Mouse (Mus musculus) gonadal fat pad, adult 2 months (tissue): Measurements from ENCODE around the gene Ccne1. TPM values are rescaled to one million over a fixed set of nuclear protein-coding genes. Genes with fewer than 3 reads are reported as not detected.
"Not testable (repeated sequence)": the region's sequence is repeated elsewhere in the genome, so short reads cannot be mapped to it uniquely, and the experiment has no call there.

Source experiments
- DNase-seq: peaks from one replicate; pipeline ENCODE4 v3.0.0-alpha.2; 2012; ENCODE audit warnings: low read depth
- polyA plus RNA-seq: library from polyadenylated mRNA; depleted of rRNA; stranded (reverse); fragments of >200 nt; gene quantifications from 2 replicates; pipeline ENCODE4 v1.2.3, GENCODE M21; 2012; rRNA removed

Ccne1 gene
- 3.6 and 5.1 TPM in 2 replicates for polyA plus RNA-seq

DNA sequence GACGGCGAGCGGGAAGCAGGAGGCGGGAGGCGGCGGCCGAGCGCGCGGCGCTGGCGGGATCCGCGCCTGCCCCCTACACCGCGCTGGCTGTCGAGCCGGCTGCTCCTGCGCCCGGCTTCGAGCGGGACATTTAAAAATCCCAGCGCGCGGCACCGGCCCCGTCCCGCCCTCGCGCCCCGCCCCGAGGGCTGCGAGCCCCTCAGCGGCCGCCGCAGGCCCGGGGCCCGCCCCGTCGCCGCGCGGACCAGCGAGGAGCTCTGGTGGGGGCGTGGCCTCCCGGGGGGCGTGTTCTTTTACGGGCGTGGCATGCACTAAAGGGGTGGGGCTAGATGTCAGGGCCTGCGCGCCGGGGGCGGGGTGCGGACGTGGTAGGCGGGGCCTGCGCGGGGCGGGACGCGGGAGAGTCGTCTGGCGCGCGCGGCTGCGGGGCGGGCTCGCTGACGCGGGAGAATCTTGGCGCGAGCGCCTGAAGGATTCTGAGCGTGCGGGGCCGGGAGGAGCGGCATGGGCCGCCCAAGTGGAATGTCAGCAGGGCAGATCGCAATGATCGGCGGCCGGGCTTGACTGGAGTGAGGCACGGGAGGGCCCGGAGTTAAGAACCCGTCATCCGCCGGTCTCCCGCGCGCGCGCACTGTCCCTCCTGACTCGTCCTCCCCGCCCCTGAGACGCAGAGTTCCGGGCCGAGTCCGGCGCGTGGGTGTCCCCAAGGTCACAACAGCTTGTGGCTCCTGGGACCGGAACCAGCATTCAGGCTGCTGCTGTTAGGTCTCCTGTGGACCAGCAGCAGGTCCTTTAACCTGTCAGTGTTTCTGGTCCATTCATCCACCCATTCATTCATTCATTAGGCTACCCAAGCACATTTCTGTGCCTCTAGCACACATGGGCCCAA lies at the start of gene Ccne1:
Ccne1 (minus strand) TSS at position 164 of the 889 bp plus-strand sequence.
- no peak for DNase-seq

DNA sequence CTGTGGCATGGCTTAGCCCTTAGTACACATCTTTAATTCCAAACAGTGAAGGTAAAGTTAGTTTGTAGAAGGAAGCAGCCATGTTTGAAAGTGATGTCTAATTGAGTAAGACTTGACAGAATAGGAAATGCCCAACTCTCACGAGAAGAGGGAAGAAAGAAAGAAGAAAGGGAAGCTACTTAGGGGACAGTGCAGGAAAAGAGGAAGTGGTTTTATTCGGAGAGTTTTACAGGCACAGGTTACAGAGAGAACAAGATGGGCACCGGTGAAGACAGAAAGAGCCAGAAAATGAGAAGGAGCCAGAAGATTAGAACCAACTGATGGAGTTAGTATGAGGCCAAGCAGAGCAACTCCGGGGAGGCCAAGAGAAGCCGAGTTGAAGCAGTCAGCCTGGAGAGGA lies 48.5 kb upstream of the Ccne1 start:
- DNase-seq = no peak

DNA sequence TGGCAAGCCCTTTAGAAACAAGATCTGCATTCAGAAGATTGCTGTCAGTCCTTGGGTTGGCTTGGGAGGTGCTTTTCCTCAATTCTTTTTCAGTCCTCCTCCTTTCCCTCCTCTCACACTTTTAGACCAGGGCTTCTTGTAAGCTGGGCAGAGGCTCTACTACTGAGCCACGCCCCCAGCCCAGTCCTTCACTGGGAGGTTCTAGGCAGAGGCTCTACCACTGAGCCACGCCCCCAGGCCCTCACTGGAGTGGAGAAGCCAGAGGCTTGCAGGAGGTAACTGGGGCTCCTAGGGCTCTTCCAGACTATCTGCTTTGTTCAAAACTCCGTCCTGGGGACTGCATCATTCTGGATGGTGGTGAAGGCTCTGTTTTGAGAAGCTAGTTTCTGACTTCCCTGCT lies 45.2 kb upstream of the Ccne1 start:
- no peak for DNase-seq

DNA sequence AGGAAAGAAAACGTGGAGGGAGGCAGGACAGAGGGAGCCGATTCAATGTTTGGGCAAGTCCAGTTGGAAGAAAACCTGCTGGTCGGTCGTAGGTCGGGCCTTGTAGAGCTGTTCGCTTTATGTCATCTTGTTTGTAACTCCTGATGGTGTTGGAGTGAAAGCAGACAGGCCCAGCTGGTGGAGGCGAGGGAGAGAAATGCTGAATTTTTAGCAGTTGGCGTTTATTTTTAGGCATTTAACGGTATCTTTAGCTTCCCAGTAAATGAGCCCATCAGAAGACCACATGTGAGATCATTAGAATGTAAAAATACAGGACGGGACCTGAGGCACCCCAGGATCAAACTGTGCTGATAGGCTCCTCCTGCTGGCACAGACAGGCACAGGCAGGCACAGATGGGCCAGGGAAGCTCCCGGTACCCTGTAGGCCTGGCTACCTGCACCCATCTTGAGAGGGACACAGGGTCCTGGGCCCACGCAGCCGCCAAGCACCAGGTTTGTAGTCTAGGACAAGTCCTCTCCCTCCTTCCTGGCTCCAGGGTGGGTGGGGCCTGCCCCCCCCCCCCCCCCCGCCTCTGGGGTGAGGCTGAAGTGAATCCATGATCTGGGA lies 44.5 kb upstream of the Ccne1 start:
- no peak for DNase-seq

DNA sequence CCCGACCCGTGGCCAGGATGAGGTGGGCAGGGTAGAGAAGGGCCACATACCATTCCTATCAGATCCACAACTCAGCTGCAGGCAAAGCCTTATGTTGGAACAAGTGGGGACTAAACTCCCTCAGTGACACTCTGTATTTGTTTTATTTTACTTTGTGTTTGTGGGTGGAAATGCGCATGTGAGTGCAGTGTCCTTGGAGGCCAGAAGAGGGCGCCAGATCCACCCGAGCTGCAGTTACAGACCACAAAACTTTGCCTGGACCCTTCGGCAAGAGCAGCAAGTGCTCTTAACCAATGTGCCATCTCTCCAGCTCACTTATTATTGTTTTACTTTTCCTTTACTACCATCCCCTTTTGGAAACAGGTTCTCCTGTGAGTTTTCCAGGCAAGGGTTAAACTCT lies 40.1 kb upstream of the Ccne1 start:
- DNase-seq = no peak

DNA sequence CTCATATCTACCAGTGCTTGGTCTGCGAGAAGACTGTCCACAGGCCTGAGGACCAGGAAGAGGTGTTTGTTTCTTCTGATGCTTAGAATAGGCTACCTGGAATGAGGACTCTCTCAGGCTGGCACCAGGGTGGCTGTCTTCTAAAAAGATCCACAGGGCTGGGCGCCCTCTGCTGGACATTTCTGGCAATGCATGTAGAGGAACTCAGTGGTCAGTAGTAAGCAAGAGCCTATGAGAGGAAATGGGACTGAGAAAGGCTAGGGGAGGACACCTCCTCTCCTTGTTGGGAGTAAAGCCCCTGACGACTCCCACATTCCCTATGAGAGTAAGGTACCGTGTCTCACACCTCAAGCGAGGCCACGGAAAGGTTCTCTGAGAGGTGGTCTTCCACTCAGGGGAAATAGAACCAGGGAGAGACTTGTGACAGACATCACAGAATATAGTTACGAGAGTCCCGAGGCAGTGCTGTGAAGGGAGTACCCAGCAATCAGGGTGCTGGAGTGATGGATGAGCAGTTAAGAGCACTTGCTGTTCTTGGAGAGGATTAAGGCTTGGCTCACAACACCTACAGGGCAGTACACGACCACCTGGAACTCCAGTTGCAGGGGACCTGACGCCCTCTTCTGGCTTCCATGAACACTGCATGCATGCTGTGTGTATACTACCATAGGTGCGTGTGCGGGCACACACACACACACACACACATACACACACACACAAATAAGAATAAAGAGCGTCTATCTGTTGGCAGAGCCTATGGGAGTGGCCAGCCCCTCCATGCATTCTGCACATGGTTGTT lies 34.6 kb upstream of the Ccne1 start:
- peak; percentile 19 for DNase-seq

DNA sequence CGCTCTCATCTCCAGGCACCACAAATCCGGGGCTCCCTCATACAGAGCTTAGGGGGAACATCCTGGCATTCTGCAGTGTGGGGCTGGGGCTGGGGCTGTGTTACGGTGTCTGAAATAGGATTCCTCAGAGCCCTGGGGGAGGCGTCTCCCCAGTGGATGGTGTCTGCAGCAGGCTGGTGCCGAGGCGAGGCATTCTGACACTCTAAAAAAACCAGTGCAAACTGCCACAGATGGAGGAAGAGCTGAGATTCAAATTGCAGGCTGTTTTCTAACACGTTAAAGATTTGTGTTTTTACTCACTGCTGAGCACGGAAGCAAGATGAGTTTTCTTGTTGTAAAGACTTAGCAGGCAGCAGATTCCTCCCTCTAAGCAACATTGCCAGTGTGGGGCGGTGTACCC lies 33.0 kb upstream of the Ccne1 start:
- no peak for DNase-seq

DNA sequence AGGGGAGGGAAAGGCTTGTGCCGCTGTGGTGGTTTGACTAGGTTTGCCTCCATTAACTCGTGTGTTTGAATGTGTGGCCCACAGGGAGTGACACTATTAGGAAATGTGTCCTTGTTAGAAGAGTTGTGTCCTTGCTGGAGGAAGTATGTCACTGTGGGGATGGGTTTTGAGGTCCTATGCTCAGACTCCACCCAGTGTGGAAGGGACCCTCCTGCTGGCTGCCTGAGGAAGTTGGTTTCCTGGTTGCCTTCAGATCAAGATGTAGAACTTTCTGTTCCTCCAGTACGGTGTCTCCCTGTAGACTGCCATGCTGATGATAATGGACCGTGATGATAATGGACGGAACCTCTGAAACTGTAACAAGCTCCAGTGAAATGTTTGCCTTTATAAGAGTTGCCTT lies 27.1 kb upstream of the Ccne1 start:
- no peak for DNase-seq

DNA sequence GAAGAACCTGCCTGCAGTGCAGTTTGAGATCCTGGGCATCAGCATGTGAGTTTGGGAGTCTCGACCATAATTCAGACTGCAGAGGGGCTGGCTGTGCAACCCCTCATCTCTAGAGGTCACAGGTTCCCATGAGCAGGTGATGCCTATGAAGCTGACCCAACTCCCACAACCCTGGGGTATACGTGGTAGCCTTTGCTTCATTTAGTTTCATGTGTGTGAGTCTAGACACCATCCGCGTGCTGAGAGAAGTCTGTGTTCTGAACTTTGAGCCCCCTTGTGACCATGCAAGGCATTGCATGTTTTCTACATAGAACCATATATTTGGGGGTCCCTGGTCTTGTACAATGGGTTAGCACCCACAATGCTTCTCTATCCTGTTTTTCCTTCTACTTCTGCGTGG lies 23.9 kb upstream of the Ccne1 start:
- DNase-seq = no peak

DNA sequence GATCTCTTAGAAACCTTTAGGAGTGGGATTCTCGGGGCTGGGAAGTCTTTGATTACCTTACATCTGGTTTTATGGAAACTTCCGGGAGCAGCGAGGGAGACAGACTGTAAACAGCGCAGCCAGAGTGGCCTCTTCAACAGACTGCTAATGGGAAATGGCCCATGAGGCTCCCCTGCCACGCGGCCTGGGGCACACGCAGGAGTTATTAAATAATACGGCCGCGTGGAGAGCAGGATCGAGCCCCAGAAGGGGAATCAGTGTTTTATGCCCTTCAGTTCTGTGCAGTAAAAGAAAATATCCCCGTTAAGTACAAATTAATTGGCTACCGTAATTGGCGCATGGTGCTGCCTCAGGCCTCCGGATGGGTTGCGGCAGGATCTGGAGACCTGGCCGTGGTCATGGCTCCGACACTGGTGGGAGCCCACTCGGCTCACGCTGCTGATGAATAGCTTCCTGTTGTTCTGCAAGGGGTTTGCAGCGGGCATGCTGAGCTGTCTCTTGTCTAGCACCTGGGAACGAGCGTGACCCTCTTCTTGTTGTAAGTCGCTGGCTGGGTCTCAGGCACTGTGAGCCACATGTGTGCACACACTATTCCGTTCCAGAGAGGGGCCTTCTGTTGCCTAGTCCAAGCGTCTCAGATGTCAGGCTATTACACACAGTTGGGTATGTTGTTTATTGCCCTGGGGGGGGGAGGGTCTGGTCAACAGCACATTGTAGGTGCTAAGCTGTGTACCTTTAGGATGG lies 22.8 kb upstream of the Ccne1 start:
- DNase-seq = no peak

DNA sequence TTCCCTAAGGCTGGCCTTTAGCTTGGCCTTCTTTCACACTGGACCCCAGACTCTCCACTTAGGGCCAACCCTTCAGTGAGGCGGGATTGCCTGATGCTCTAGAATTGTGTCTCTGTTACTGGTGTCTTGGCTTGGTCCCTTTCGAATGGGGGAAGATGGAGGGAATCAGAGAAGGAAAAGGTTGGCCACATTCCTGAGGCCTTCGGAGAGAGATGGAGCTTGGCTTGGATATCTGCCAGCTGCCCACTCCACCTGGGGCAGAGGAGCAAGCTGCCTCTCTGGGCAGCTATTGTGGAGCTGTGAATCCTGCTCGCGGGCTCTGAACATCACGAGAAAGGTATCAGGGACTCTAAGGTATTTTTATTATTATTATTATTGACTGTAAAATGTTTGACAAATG lies 22.2 kb upstream of the Ccne1 start:
- no peak for DNase-seq

DNA sequence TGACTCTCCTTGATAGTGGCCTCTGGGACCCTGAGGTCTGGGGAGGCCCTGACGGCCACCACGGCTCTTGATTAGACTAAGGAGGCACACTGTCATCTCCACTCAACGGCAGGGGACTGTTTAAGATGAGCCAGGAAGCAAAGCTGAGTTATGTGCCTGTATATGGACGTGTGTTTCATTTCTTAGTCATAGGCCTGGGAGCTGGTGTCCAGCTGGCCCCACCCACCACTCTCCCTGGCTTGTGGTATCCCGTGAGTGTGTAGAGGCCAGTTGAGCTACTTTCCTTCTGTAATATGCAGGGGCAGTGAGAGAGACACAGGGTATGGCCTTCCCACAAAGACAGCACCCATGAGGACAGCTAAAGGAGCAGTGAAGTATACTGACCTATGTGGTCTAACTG lies 20.9 kb upstream of the Ccne1 start:
- DNase-seq = not testable (repeated sequence)

DNA sequence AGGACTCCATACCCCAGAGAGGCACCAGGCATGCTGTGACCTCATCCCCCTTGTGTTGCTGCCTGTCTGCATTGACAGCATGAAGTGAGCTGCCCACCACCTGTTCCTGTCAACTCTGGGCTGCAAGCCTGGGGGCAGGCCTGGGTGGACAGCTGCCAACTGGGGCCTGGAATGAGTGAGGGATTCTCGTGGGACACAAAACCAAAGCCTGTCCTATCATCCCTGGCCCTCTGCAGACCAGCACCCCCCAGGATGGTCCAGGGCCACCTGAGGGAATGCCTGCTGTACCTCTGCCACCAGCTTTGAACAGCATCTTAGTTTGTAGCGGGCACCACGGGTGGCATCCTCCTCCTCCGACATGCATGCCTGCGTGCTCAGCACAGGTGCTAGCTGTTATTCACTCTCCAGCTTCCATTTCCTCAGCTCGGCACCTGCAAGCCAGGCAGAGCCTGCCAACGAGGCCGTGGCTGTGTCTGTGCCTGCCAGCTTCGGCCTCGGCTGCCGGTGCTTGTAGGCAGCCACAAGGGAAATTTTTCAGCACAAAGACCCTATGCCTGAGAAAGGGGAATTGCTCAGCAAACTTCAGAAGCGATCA lies 18.3 kb upstream of the Ccne1 start:
- DNase-seq = no peak

DNA sequence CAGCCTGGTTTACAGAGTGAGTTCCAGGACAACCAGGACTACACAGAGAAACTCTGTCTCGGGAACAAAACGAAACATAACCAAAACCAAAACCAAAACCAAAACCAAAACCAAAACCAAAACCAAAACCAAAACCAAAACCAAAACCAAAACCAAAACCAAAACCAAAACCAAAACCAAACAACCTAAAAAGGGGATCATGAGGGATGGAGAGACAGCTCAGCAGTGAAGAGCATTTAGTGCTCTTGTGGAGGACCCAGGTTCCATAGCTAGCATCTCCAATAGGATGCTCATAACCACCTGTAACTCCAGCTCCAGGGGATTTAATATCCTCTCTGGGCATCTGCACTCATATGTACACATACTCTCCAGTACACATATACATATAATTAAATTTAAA lies 16.8 kb upstream of the Ccne1 start:
- DNase-seq = not testable (repeated sequence)

DNA sequence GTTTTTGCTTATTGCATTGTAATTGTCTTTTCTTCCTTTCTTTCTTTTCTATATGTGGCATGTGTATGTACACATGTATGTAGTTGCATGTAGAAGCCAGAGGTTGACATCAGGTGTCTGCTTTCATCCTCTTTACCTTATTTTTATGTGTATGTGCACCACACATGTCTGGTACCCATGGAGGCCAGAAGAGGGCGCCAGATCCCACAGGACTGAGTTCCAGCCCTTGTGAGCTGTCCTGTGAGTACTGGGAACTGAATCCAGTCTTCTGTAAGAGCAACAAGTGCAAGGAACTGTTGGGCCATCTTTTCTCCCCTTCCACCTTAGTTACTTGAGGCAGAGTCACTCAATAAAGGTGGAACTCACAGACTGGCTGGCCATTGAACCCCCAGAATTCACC lies 11.3 kb upstream of the Ccne1 start:
- DNase-seq = no peak

DNA sequence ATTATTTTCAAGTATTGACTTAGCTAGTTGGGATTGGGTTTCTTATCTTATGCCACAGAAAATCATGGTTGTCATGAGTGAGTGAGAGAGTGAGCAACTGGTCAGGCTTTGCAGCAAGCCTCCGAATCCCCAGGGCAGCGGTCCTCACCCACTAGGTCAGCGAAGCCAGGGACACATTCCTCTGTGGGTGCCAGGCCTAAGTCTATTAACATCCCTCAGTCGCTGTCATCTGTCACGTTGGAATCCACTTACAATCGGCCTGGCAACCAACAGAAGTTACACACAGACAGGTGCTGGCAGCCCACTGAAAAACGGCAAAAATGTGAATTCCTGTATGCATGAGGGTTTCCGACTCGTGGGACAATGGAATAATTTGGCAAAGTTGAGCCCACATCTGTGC lies 5.1 kb upstream of the Ccne1 start:
- DNase-seq = no peak

DNA sequence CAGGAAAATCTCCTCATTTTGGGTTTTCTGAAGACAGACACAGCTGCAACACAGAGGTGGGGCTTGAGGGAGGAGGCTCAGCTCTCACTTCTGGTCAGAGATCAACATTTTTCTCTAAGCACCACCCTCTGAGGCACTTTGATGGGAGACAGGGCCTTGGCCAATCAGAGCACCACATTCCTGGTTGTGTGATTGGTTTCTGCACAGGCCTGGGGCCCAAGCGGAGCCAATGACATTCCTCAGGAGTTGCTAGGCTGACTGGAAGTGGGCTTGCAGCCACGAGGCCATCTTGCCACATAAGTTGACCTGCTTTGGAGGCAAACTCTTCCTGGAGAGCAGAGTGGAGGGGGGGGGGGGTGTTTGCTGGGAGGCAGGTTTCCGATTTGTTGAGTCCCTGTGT lies 4.7 kb upstream of the Ccne1 start:
- DNase-seq = no peak

DNA sequence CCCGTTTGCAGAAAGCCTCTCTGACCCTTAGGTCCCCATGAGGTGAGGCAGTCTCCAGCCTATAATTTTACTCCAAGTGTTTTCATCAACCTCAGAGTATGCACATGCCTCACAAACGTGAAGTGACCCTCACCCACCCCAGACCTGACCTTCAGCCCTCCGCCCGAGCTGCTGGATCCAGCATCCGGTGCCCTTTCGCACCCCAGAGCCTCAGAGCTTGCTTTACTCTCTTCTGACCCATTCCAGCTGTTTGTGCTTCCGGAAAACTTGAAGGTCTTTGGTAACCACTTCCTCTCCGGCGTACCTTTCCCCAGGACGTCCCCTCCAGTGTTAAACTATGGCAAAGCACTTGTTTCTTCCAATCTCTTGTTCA lies 912 bp upstream of the Ccne1 start:
- no peak for DNase-seq

DNA sequence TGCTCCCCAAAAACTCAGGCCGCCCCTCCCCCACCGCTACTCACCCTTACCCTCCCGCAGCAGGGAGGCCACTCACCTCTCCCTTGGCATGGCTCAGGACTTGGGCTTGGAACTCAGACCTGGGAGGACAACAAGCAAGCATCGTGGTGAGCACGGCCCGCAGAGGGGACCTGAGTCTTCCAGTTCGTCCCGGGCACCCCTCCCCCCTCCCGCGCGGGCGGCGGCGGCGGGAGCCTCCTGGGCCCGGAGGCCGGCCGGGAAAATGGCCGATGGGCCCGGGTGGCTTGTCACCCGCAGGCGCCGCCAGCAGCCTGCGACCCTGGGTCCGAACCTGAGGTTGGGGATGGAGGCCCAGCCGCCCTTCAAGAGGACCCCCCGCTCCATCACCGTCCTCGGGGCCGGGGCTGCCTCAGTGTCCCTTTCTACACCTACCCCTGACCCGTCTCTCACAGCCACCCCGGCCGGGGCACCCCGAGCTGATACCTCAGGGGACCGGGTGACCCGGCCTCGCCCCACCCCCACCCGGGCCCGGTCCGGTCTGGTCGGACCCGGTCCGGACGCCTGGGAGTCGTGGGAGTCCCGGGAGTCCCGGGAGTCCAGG lies 523 bp downstream of the Ccne1 start:
- no peak for DNase-seq

DNA sequence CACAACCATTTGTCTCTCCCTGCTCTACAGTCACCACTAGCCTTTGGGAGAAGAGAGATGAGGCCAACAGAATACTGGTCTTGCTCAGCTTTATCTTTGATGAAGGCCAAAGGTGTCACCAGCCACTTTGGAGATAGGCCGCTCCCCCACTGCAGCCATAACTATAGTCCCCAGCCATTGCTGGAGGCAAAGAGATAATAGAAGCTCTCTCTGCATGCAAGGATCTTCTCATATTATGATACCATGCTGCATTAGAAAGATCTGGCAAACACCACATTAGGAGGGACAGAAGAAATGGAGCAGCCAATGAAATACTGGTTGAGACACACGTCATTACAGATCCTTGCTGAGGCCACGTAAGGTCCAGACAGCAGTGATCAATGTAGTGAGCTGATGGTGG lies 2.0 kb downstream of the Ccne1 start:
- DNase-seq = no peak

DNA sequence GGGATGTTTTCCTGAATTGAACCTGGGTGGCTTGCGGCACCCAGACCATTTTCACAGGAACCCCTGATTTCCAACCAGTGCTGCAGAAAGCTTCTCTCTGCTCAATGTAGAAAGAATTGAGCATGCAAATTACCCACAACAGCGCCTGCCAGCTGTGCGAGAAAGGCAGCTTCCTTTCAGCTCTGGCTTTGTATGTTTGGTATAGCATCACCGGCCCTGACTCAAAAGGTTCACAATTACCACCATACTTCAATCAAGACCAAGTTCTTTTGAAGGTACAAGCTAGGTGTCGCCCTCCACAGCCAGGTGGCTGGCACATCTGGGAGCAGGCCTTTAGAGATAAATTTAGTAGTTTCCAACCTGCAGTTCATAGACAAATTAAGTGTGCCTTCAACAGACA lies 3.2 kb downstream of the Ccne1 start:
- no peak for DNase-seq
